Mouse (Mus musculus): ENCODE measurements around the gene Gimap7.

Gene Gimap7

GRCm38 (mm10) chr6:48692962-48693361 is 25.5 kb upstream of the Gimap7 start:
- WGBS, result 85% methylated on average over 6 of the region's 6 CpGs

- 77% methylated on average over 4 of the region's 4 CpGs for WGBS
These were observed 21.4 kb upstream of the Gimap7 start for GRCm38 (mm10) chr6:48696830-48697554.

- WGBS, result 36% methylated on average over 1 of the region's 1 CpGs
These were observed 20.9 kb upstream of the Gimap7 start for GRCm38 (mm10) chr6:48697555-48697930.

- 84% methylated on average over 7 of the region's 7 CpGs for WGBS
These were observed 20.2 kb upstream of the Gimap7 start for GRCm38 (mm10) chr6:48698066-48698856.

GRCm38 (mm10) chr6:48698888-48699287 is 19.5 kb upstream of the Gimap7 start:
- 74% methylated on average over 3 of the region's 3 CpGs for WGBS

GRCm38 (mm10) chr6:48700251-48701075 is 18.0 kb upstream of the Gimap7 start:
- WGBS, result 62% methylated on average over 5 of the region's 5 CpGs

DNA sequence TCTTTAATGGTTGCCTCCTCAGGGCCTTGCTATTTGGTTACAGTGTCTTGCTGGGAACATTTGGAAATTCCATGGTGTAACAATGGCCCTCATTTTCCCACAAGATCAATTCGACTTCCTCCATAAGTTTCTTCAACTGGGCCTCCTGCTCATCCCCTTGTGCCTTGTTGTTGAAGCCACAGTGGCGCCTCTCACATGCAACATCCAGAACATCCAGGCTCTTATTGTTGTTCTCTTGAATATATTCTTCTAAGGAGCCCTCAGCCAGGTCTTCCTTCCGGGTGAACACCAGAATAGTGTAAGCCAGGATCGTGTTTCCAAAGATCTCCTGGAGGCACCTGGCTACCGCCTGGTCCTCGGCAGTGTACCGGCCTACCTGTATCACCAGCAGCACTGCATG is 16.3 kb upstream of the Gimap7 start:
- 87% methylated on average over 7 of the region's 7 CpGs for WGBS

DNA sequence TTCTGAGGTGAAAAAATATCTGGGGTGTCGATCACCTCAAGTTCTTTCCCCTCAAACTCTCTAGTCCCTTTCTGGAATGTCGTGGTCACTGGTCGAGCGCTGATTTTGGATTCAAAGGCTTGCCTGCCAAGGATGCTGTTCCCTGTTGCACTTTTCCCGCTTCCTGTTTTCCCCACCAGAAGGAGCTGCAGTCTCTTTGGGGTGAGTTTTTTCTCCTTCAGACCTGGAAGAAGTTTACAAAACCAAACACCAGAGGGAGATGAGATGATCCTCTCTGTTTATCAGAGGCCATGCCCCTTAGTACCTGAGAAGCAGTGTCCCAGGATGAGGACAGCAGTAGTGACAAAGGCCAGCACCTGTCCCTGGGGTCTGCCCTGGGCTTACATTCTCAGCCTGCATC is 15.8 kb upstream of the Gimap7 start:
- 79% methylated on average over 5 of the region's 5 CpGs for WGBS

GRCm38 (mm10) chr6:48706130-48706529 is 12.3 kb upstream of the Gimap7 start:
- WGBS, result 64% methylated on average over 3 of the region's 3 CpGs

- WGBS, result 68% methylated on average over 4 of the region's 4 CpGs
These were observed 1.9 kb downstream of the Gimap7 start for GRCm38 (mm10) chr6:48720326-48720725.

GRCm38 (mm10) chr6:48723468-48723867 is 5.0 kb downstream of the Gimap7 start:
- 87% methylated on average over 8 of the region's 8 CpGs for WGBS

DNA sequence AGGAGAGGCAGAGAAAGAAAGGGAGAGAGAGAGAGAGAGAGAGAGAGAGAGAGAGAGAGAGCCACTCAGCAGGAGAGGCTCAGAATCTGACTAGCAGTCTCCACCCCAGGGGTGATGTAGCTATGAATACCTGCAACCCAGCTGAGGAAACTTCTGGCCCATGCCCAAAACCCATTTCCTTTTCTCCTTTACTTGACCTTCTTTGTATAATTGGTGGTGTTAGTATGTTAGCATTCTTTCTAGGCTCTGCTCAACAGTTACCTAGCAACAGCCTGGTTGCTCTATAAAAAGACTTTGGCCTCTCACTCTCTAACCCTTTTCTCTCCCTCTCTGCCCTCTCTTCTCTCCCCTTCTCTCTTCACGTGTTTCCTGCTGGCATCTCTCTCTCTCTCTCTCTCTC is 7.1 kb downstream of the Gimap7 start:
- 8% methylated on average over 1 of the region's 1 CpGs for WGBS

GRCm38 (mm10) chr6:48727761-48728160 is 9.3 kb downstream of the Gimap7 start:
- WGBS, result 94% methylated on average over 5 of the region's 5 CpGs

GRCm38 (mm10) chr6:48732864-48733304 is 14.5 kb downstream of the Gimap7 start:
- 64% methylated on average over 8 of the region's 8 CpGs for WGBS

- WGBS, result 93% methylated on average over 1 of the region's 1 CpGs
These were observed 15.2 kb downstream of the Gimap7 start for GRCm38 (mm10) chr6:48733660-48734059.

- WGBS, result 80% methylated on average over 2 of the region's 2 CpGs
These were observed 18.6 kb downstream of the Gimap7 start for GRCm38 (mm10) chr6:48737053-48737452.

DNA sequence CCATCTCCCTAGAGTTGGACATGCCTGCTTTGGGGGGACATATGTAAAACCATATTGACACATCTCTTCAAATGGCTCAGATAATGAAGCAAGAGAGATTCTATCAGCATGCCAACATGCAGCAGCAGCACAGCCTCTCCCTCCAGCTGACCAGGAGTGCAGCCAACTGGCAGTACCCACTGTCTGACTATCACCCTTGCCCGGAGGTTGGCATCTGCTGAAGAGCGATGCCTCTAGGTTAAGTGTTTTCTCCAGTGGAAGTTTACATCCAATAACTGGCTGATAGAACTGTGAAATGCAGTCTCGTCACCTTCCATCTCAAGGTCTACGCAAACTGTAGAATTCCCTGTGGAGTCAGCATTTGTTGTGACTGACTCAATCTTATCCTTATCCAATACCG is 19.3 kb downstream of the Gimap7 start:
- WGBS, result 87% methylated on average over 5 of the region's 5 CpGs

GRCm38 (mm10) chr6:48738961-48739779 is 20.7 kb downstream of the Gimap7 start, which contains the start of gene Gimap1:
TSS of gene Gimap1 (plus strand) at chr6:48739054.
- WGBS, result 80% methylated on average over 15 of the region's 15 CpGs

DNA sequence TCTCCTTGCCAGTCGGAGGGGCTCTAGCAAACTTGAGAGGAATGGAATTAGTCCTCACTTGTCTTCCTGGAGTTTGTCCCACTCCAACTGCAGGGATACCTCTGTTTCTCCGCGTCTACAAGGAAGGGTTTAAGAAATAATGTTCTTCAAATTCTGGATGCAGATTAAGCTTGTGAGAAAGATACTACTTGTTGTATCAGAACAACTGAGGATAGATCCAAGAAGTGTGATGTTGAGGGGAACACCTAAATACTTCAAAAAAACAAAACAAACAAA is 21.3 kb downstream of the Gimap7 start:
- WGBS, result 90% methylated on average over 3 of the region's 3 CpGs

GRCm38 (mm10) chr6:48740501-48741169 is 22.2 kb downstream of the Gimap7 start:
- 76% methylated on average over 3 of the region's 3 CpGs for WGBS

- WGBS, result 42% methylated on average over 3 of the region's 3 CpGs
These were observed 22.9 kb downstream of the Gimap7 start for GRCm38 (mm10) chr6:48741273-48741672.
